Mouse (Mus musculus) B cell, adult 67 days (primary cell): Measurements from ENCODE around the gene Gemin4. TPM values are rescaled to one million over a fixed set of nuclear protein-coding genes. Genes with fewer than 3 reads are reported as not detected.

ENCODE experiments used
- total RNA-seq, 2 experiments: library from RNA; stranded (reverse); gene quantifications; 4 replicates each; pipeline ENCODE4 v1.2.4; 2023

The Gemin4 gene
- 10 to 100 TPM in 1 of 2 experiments, 1 to 10 TPM in 1; 9.7 to 12.0 TPM for total RNA-seq

GRCm38 (mm10) chr11:76217390-76217800 is at the start of gene Gemin4, which contains the start of gene Dbil5:
Gemin4 (minus strand) TSS chr11:76217664.
Dbil5 (plus strand) TSS chr11:76217608.

DNA sequence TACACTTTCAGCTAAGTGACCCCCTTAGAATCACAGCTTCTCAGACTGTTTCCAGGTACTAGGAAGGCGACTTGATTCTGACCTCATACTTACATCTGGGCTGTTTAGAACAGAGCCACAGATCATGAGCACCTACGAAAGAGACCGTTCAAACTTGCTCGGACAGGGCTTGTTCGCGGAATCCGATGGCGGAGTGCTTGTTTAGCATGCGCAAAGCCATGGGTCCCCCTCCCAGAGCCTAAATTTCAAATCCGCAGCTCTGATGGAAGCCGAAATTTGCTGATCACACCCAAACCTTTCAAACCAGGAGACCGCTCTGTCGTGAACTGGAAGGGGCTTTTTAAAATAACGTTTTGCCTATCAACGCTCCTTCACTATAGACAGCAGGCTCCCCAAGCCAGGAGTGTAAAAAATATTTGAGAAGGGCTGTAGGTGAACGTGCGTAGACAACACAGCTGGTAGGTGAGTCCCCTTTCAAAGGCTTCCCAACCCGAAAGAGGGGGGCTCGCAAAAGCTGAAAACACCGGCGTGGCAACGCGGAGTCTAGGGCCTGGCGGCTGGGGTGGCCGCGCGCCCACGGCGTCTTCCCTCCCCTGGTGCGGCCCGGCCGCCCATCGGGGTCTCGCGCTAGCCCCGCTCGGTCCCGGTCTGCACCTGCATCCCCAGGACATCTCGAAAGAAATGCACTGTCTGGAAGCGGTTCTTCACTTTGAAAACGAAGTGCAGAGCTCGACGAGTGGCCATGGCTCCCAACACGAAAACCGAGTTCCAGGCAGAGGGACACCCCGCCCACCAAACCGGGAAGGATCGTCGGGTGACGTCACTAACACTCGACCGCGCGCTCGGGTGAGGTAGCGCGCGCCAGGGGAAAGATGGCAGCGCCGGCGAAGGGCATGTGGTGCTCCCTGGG is 25.7 kb upstream of the Gemin4 start, which contains the start of the genes Mrm3 and Glod4:
Gene Mrm3 (plus strand): TSS at position 815 of the 910 bp plus-strand sequence.
Gene Glod4 (minus strand): TSS at position 825 of the 910 bp plus-strand sequence.

GRCm38 (mm10) chr11:76179495-76180145 is 37.8 kb downstream of the Gemin4 start, which contains the start of the genes Vps53 and Fam57a:
Vps53 (minus strand) TSS chr11:76179647.
Fam57a (plus strand) TSS chr11:76179671.

Other genes starting within 250 kb of the Gemin4 start
- gene 1700016K19Rik, start 217.8 kb downstream of the Gemin4 start, total RNA-seq = 1 to 10 TPM; 8.8 to 9.1 TPM
- gene Rflnb, start 189.9 kb downstream of the Gemin4 start, total RNA-seq = 10 to 100 TPM; 39.9 to 43.0 TPM
- gene Vps53, start 38.0 kb downstream of the Gemin4 start, total RNA-seq = 10 to 100 TPM; 40.7 to 48.3 TPM
- gene Fam57a, start 38.0 kb downstream of the Gemin4 start, total RNA-seq = 1 to 10 TPM; 2.3 to 3.6 TPM
- not detected for gene Dbil5, start 56 bp downstream of the Gemin4 start, total RNA-seq
- gene Mrm3, start 26.1 kb upstream of the Gemin4 start, total RNA-seq = 10 to 100 TPM; 11.3 to 17.1 TPM
- 10 to 100 TPM; 27.2 to 33.6 TPM for gene Glod4, start 26.1 kb upstream of the Gemin4 start, total RNA-seq
- gene Nxn, start 181.5 kb upstream of the Gemin4 start, total RNA-seq = 1 to 10 TPM; 5.2 to 6.2 TPM
- 10 to 100 TPM; 15.1 to 19.4 TPM for gene Timm22, start 189.3 kb upstream of the Gemin4 start, total RNA-seq